Mouse (Mus musculus): ENCODE results near the gene Ide. TPM values are rescaled to one million over a fixed set of nuclear protein-coding genes. Genes with fewer than 3 reads are reported as not detected.

Ide gene
- polyA plus RNA-seq, 1 experiment, result 13.4 TPM

GRCm38 (mm10) chr19:37375755-37376615 lies 38.3 kb upstream of the Ide start, which contains the start of gene Kif11:
Kif11 (plus strand) TSS chr19:37376403.
- peak within 1 kb of the TSS; percentile 92 for H3K4me3 ChIP-seq (ENCODE audit: insufficient read depth, poor library complexity, severe bottlenecking)
- H3K36me3 ChIP-seq (ENCODE audit: control insufficient read depth, insufficient read depth), result peaks cover 16% of the 10 kb centered on the region
- H3K27me3 ChIP-seq (ENCODE audit: control insufficient read depth, insufficient read depth, insufficient read length), result no peaks in the 10 kb centered on the region
- H3K79me3 ChIP-seq (ENCODE audit: low read depth), result peaks cover 53% of the 10 kb centered on the region
- peak within 1 kb of the TSS; percentile 95 for H3ac ChIP-seq (ENCODE audit: control insufficient read depth, insufficient read length, low read depth)
- H3K79me2 ChIP-seq (ENCODE audit: control insufficient read depth, insufficient read depth), result peaks cover 56% of the 10 kb centered on the region
- TF ChIP-seq CEBPB (IDR thresholded peaks at IDR 0.05; ENCODE audit: low read depth) (no peak), CTCF (IDR thresholded peaks at IDR 0.05; ENCODE audit: control insufficient read depth, insufficient read depth, insufficient read length) (no peak), MAX (IDR thresholded peaks at IDR 0.05) (peak; percentile 62), MYOG (IDR thresholded peaks at IDR 0.05; ENCODE audit: control insufficient read depth, extremely low read depth, insufficient read length) (no peak), USF1 (IDR thresholded peaks at IDR 0.05; ENCODE audit: low read depth) (peak; percentile 54)

DNA sequence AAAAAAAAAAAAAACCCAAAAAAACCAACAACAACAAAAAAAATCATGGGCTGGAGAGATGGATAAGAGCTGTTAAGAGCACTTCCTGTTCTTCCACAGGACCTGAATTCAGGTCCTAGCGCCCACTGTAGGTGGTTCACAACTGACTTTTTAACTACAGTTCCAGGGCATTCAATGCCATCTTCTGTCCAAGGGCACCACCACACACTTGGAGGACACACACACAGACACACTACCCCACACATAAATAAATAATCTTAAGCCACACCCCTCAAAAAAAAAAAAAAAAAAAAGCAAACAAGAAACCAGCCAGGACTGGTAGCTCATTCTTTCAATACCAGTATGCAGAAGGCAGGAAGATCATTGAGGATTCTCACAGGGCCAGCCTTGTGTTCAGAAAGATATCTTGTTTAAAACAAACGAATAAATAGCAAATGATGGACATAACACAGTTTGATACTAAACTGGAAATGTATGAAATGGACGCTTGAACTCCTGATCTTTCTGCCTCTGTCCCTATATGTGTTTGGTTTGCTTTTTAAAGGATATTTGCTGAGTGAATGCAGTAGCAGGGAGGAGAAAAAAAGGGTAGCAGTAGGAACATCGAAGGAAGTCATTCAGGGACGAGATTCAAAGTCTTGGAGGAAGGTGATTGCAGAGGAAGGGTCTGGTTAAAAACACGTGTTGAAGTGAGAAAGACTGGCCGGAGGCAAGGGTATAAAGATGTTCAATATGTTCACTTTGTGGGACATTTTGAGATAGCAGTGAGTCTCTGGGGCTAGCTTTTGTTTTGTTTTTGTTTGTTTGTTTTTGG lies 37.5 kb upstream of the Ide start:
- TF ChIP-seq CTCF (IDR thresholded peaks at IDR 0.05; ENCODE audit: control insufficient read depth, insufficient read depth, insufficient read length) (no peak), CEBPB (IDR thresholded peaks at IDR 0.05; ENCODE audit: low read depth) (no peak), USF1 (IDR thresholded peaks at IDR 0.05; ENCODE audit: low read depth) (no peak), MAX (IDR thresholded peaks at IDR 0.05) (no peak), MYOD1 (IDR thresholded peaks at IDR 0.05; ENCODE audit: control insufficient read depth, insufficient read length, low read depth) (no peak), MYOG (IDR thresholded peaks at IDR 0.05; ENCODE audit: control insufficient read depth, extremely low read depth, insufficient read length) (no peak), FOSL1 (IDR thresholded peaks at IDR 0.05; ENCODE audit: insufficient read depth, low read length, poor library complexity, severe bottlenecking) (no peak)
- Histone ChIP-seq H3ac (ENCODE audit: control insufficient read depth, insufficient read length, low read depth) (peak overlapping the region; percentile 85), H3K79me3 (ENCODE audit: low read depth) (peaks cover 45% of the 10 kb centered on the region), H3K4me3 (ENCODE audit: insufficient read depth, poor library complexity, severe bottlenecking) (peak overlapping the region; percentile 92), H3K36me3 (ENCODE audit: control insufficient read depth, insufficient read depth) (peaks cover 9% of the 10 kb centered on the region), H3K79me2 (ENCODE audit: control insufficient read depth, insufficient read depth) (peaks cover 48% of the 10 kb centered on the region), H3K27me3 (ENCODE audit: control insufficient read depth, insufficient read depth, insufficient read length) (no peaks in the 10 kb centered on the region)

DNA sequence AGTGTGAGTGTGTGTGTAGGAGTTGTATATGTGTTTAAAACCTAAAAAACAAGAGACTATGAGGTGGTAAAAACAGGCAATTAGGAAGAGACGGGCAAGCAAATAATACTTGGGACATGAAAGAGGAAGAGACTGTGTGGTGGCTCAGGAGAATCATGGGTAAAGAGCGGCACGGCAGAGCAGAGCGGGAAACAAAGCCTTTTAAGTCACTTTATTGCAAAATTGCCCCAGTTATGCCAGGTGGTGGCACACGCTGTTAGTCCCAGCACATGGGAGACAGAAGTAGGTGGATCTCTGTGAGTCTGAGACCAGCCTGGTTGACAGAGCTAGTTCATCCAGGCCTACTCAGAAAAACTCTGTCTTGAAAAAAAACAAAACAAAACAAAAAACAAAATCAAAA lies 32.7 kb upstream of the Ide start:
- Histone ChIP-seq H3K36me3 (ENCODE audit: control insufficient read depth, insufficient read depth) (no peaks in the 10 kb centered on the region), H3K27me3 (ENCODE audit: control insufficient read depth, insufficient read depth, insufficient read length) (no peaks in the 10 kb centered on the region), H3ac (ENCODE audit: control insufficient read depth, insufficient read length, low read depth) (no peak overlapping the region), H3K4me3 (ENCODE audit: insufficient read depth, poor library complexity, severe bottlenecking) (no peak overlapping the region), H3K79me3 (ENCODE audit: low read depth) (peaks cover 4% of the 10 kb centered on the region), H3K79me2 (ENCODE audit: control insufficient read depth, insufficient read depth) (peaks cover 4% of the 10 kb centered on the region)
- no peak for TF ChIP-seq CTCF (IDR thresholded peaks at IDR 0.05; ENCODE audit: control insufficient read depth, insufficient read depth, insufficient read length)
- TF ChIP-seq MYOG (IDR thresholded peaks at IDR 0.05; ENCODE audit: control insufficient read depth, extremely low read depth, insufficient read length), result no peak
- TF ChIP-seq USF1 (IDR thresholded peaks at IDR 0.05; ENCODE audit: low read depth), result no peak
- TF ChIP-seq MYOD1 (IDR thresholded peaks at IDR 0.05; ENCODE audit: control insufficient read depth, insufficient read length, low read depth), result no peak
- no peak for TF ChIP-seq CEBPB (IDR thresholded peaks at IDR 0.05; ENCODE audit: low read depth)
- no peak for TF ChIP-seq MAX (IDR thresholded peaks at IDR 0.05)
- no peak for TF ChIP-seq FOSL1 (IDR thresholded peaks at IDR 0.05; ENCODE audit: insufficient read depth, low read length, poor library complexity, severe bottlenecking)

GRCm38 (mm10) chr19:37369921-37370320 lies 32.3 kb upstream of the Ide start:
- H3K36me3 ChIP-seq (ENCODE audit: control insufficient read depth, insufficient read depth), result no peaks in the 10 kb centered on the region
- no peak for TF ChIP-seq CTCF (IDR thresholded peaks at IDR 0.05; ENCODE audit: control insufficient read depth, insufficient read depth, insufficient read length)
- no peak for TF ChIP-seq CEBPB (IDR thresholded peaks at IDR 0.05; ENCODE audit: low read depth)
- TF ChIP-seq MAX (IDR thresholded peaks at IDR 0.05), result no peak
- no peak for TF ChIP-seq USF1 (IDR thresholded peaks at IDR 0.05; ENCODE audit: low read depth)
- no peak for TF ChIP-seq MYOD1 (IDR thresholded peaks at IDR 0.05; ENCODE audit: control insufficient read depth, insufficient read length, low read depth)
- TF ChIP-seq FOSL1 (IDR thresholded peaks at IDR 0.05; ENCODE audit: insufficient read depth, low read length, poor library complexity, severe bottlenecking), result no peak
- no peak for TF ChIP-seq MYOG (IDR thresholded peaks at IDR 0.05; ENCODE audit: control insufficient read depth, extremely low read depth, insufficient read length)
- H3K4me3 ChIP-seq (ENCODE audit: insufficient read depth, poor library complexity, severe bottlenecking), result no peak overlapping the region
- H3K79me2 ChIP-seq (ENCODE audit: control insufficient read depth, insufficient read depth), result no peaks in the 10 kb centered on the region
- H3K79me3 ChIP-seq (ENCODE audit: low read depth), result peaks cover 4% of the 10 kb centered on the region
- H3ac ChIP-seq (ENCODE audit: control insufficient read depth, insufficient read length, low read depth), result no peak overlapping the region
- H3K27me3 ChIP-seq (ENCODE audit: control insufficient read depth, insufficient read depth, insufficient read length), result no peaks in the 10 kb centered on the region

DNA sequence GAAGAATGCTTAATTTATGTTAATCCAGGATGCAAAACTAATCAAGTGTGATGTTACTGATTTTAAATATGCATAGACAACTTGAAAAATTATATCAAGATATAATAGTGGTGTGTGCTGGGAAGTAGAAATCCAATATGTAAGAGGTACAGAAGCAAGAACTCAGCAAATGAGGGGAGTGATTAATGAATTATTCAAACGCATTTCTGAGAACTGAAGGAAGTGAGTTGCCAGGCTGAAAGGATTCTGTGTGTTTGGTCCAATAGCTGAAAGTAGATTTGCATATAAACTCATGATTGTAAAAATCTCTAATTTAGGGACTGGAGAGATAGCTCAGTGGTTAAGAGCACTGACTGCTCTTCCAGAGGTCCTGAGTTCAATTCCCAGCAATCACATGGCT lies 31.3 kb upstream of the Ide start:
- TF ChIP-seq CEBPB (IDR thresholded peaks at IDR 0.05; ENCODE audit: low read depth), result no peak
- TF ChIP-seq MYOD1 (IDR thresholded peaks at IDR 0.05; ENCODE audit: control insufficient read depth, insufficient read length, low read depth), result no peak
- no peak for TF ChIP-seq MAX (IDR thresholded peaks at IDR 0.05)
- no peak for TF ChIP-seq USF1 (IDR thresholded peaks at IDR 0.05; ENCODE audit: low read depth)
- TF ChIP-seq MYOG (IDR thresholded peaks at IDR 0.05; ENCODE audit: control insufficient read depth, extremely low read depth, insufficient read length), result no peak
- no peak for TF ChIP-seq FOSL1 (IDR thresholded peaks at IDR 0.05; ENCODE audit: insufficient read depth, low read length, poor library complexity, severe bottlenecking)
- no peak for TF ChIP-seq CTCF (IDR thresholded peaks at IDR 0.05; ENCODE audit: control insufficient read depth, insufficient read depth, insufficient read length)
- Histone ChIP-seq H3K79me3 (ENCODE audit: low read depth) (no peaks in the 10 kb centered on the region), H3K4me3 (ENCODE audit: insufficient read depth, poor library complexity, severe bottlenecking) (no peak overlapping the region), H3K36me3 (ENCODE audit: control insufficient read depth, insufficient read depth) (no peaks in the 10 kb centered on the region), H3K79me2 (ENCODE audit: control insufficient read depth, insufficient read depth) (no peaks in the 10 kb centered on the region), H3K27me3 (ENCODE audit: control insufficient read depth, insufficient read depth, insufficient read length) (no peaks in the 10 kb centered on the region), H3ac (ENCODE audit: control insufficient read depth, insufficient read length, low read depth) (no peak overlapping the region)

Measured in C2C12 (cell line).